Mouse (Mus musculus) liver (tissue): ENCODE results near the gene Dse.

Source experiments
- DNase-seq: peaks from one replicate; pipeline ENCODE4 v3.0.0-alpha.2; 2020; ENCODE audit warnings: mixed read lengths

Gene Dse

GRCm38 (mm10) chr10:34127392-34128378 lies 79.8 kb downstream of the Dse start, which contains the start of gene Calhm6:
Calhm6 (minus strand) TSS chr10:34127984.
- DNase-seq, result peak; percentile 24

- no peak for DNase-seq
Measured at GRCm38 (mm10) chr10:34118421-34118820, 89.1 kb downstream of the Dse start.

DNA sequence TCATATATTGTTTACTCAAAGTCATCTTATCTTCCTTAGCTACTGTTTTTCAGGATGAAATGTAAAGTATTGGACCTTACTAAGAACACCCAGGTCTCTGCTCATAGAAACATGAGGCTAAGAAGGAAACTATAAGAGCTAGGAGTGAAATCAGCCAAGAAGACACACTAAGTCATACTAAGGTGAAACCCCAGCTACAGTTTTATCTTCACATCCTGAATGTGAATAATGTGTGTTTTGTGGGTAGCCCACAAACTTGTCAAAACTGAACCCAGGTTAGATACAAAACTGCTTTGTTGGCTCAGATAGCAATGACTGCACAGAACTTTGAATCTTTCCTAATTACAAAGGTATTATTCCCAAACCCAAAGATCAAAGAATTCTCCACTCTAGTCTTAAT lies 89.7 kb downstream of the Dse start:
- no peak for DNase-seq

DNA sequence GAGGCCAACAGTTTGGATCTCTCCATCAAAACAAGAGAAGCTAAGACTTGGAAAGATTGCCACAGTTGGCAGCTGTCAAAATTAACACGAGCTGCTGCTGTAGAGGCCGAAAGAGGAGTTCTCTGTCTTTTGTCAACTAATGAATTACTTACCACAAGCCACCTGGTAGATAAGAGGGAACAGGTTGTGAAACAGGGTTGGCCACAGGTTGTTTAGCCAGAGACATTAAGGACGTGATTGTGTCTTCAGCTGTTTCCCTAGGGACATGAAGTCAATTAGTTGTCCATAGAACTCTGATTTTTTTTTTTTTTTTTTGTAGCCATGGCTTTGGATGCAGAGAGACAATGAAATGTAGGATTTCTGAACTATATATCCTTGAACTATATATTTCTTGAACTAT lies 90.4 kb downstream of the Dse start:
- DNase-seq, result no peak

- no peak for DNase-seq
Measured at GRCm38 (mm10) chr10:34111964-34112738, 95.4 kb downstream of the Dse start.

DNA sequence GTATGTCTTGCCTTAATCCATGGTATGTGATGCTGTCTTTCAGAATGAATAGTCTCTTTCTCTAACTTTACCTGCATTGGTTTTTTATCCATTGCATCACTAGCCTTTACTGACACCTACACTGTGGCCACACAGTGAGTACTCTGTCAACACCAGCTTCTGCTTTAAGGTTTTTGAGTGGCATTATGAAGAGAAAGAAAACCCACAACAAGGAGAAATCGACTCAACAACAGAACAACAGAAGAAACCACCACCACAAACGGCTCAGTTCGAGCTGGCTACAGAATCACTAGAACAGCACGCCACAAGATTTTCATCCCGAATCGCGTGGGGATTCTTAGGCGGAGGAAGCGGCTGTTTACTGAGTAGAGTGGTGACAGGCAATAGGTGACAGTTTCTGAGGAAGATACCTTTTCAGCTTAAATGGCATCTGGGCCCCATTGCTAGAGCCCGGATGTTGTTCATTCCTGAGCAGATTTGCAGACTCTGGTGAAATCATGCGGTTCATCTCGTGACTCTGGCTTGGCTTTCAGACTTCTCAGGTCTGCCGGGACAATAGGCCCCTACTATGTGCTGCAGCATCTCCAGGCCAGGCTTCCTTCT lies 96.6 kb downstream of the Dse start:
- DNase-seq, result no peak
